Mouse (Mus musculus) midbrain, postnatal 0 days (tissue): ENCODE measurements around the gene Nfib. TPM values are rescaled to one million over a fixed set of nuclear protein-coding genes. Genes with fewer than 3 reads are reported as not detected.

Experiments used
- ATAC-seq: fragments of 200-750 bp; cut with Nextera tagmentation; 2 replicates; pipeline ENCODE4 v1.8.0; 2017; ENCODE audit warnings: moderate number of reproducible peaks, mild to moderate bottlenecking, moderate TSS enrichment, moderate library complexity; ENCODE audit not compliant: low FRiP score
- DNase-seq: peaks from one replicate; pipeline ENCODE4 v3.0.0-alpha.2; 2015; ENCODE audit warnings: low spot score
- H3K27ac ChIP-seq: fragments of 300-500 bp; sonication (generic); 2 replicates; pipeline ENCODE4 v1.5.1; 2014; ENCODE audit warnings: low read depth, mild to moderate bottlenecking, low read length, mixed read lengths
- H3K27me3 ChIP-seq: fragments of 300-500 bp; sonication (generic); 2 replicates; pipeline ENCODE4 v1.6.1; 2014; ENCODE audit warnings: low read length, control low read depth, mixed read lengths; ENCODE audit not compliant: insufficient read depth
- H3K36me3 ChIP-seq: fragments of 300-500 bp; sonication (generic); 2 replicates; pipeline ENCODE4 v1.6.1; 2014; ENCODE audit warnings: low read length, control low read depth, mixed read lengths; ENCODE audit not compliant: insufficient read depth
- H3K4me1 ChIP-seq: fragments of 300-500 bp; sonication (generic); 2 replicates; pipeline ENCODE4 v1.6.1; 2014; ENCODE audit warnings: mild to moderate bottlenecking, control low read depth, antibody characterized with exemption, low read length, mixed read lengths; ENCODE audit not compliant: insufficient read depth
- H3K4me2 ChIP-seq: fragments of 300-500 bp; sonication (generic); 2 replicates; pipeline ENCODE4 v1.6.1; 2014; ENCODE audit warnings: low read depth, mild to moderate bottlenecking, low read length, mixed read lengths; ENCODE audit not compliant: poor library complexity, severe bottlenecking
- H3K4me3 ChIP-seq: fragments of 300-500 bp; sonication (generic); 2 replicates; pipeline ENCODE4 v1.5.1; 2014; ENCODE audit warnings: low read depth, mild to moderate bottlenecking, low read length, moderate library complexity
- H3K9ac ChIP-seq: fragments of 300-500 bp; sonication (generic); replicated peaks from 2 replicates; pipeline ENCODE4 v1.6.1; 2014; ENCODE audit warnings: mild to moderate bottlenecking, low read length, moderate library complexity, mixed read lengths; ENCODE audit not compliant: poor library complexity, severe bottlenecking
- H3K9me3 ChIP-seq: fragments of 300-500 bp; sonication (generic); 2 replicates; pipeline ENCODE4 v1.6.1; 2016; ENCODE audit warnings: low read length, control low read depth
- CTCF ChIP-seq: IDR thresholded peaks from 2 replicates; pipeline ENCODE4 v1.5.1; 2016; ENCODE audit warnings: antibody characterized with exemption, mild to moderate bottlenecking
- WGBS: fragments of 180-500 bp; shearing (Covaris S2); extraction: QIAGEN DNeasy Blood & Tissue Kit; methylation state at CpG from one replicate; pipeline ENCODE4 v1.1.7; 2014; 5-methylcytosine and 5-hydroxymethylcytosine counted together
- polyA plus RNA-seq: library from polyadenylated mRNA; unstranded; fragments of >200 nt; fragmentation: Nextera tagmentation; extraction: Ambion mirVana; gene quantifications from 2 replicates; pipeline ENCODE4 v1.2.1, GENCODE M21; 2015
- total RNA-seq: library from RNA; depleted of rRNA; stranded (reverse); fragments of >200 nt; gene quantifications from 2 replicates; pipeline ENCODE4 v1.2.3, GENCODE M21; 2014

The Nfib gene
- total and polyA plus RNA-seq, 2 experiments from 2014 or later, result 27.7 to 62.8 TPM

- DNase-seq, result no peak
- no peak for ATAC-seq
- Histone ChIP-seq H3K4me1 (no peaks in the 10 kb centered on the region), H3K9me3 (no peaks in the 10 kb centered on the region), H3K4me2 (no peak overlapping the region), H3K4me3 (no peak overlapping the region), H3K9ac (no peak overlapping the region), H3K27me3 (no peaks in the 10 kb centered on the region), H3K27ac (no peak overlapping the region), H3K36me3 (no peaks in the 10 kb centered on the region)
- TF ChIP-seq CTCF, result no peak
- WGBS, result 74% methylated on average over 9 of the region's 9 CpGs
Observed at GRCm38 (mm10) chr4:82392496-82392895, 313.1 kb downstream of the Nfib start.

DNA sequence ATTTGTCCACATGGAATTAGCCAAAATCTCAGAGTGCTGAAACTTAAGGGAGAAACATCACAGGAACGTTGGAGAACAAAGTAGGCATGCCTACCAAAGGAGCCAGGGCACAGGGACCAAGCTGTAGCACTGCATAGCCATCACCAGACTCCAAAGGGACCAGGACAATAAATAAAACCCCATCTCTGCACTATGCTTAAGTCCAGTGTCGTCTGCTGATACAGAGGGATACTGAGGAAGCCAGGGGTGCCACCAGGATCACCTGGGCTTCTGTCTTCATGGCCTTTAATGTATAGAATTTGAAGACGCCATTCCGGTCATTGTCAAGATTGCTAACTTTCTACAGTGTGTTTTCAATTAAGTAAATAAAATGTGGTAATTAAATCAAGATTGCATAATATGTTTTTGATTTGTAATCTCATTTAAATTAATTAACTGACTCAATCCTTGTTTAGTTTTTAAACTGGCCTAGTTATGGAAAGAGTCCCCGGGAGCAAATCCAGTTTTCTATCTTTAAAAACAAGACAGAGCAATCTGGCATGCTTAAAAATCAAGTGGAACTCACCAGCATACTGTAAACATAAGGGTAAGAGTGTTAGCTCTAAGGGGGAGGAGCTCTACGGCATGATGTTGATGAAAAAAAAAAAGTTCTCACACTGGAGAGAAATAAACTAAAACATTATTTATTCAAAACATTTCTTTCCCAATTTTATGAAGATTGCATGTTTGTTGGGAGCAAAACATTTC lies 313.7 kb downstream of the Nfib start:
- H3K4me2 ChIP-seq, result no peak overlapping the region
- DNase-seq (no peak), ATAC-seq (no peak)
- TF ChIP-seq CTCF, result no peak
- H3K4me1 ChIP-seq, result no peaks in the 10 kb centered on the region
- no peaks in the 10 kb centered on the region for H3K27me3 ChIP-seq
- 67% methylated on average over 6 of the region's 6 CpGs for WGBS
- no peak overlapping the region for H3K27ac ChIP-seq
- no peaks in the 10 kb centered on the region for H3K9me3 ChIP-seq
- no peak overlapping the region for H3K4me3 ChIP-seq
- no peaks in the 10 kb centered on the region for H3K36me3 ChIP-seq
- no peak overlapping the region for H3K9ac ChIP-seq

DNA sequence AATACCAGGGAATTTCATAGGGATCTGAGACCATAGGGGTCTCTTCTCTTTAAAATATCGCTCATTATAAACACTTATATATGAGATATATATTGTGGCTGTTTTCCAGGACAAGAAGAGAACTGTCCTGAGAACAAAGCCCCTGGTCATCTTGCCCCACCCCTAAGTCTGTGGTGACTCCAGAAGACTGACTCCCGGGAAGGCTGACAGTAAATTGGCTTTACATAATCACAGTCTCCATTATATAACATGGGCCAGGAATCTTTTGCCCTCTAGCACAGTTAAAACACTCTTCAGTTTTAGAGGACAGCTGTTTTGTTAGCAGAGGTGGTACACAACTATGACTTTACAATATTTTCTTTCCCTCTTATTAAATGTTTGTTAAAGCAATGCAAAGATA lies 315.0 kb downstream of the Nfib start:
- WGBS, result 53% methylated on average over 2 of the region's 2 CpGs
- Histone ChIP-seq H3K27me3 (no peaks in the 10 kb centered on the region), H3K9me3 (no peaks in the 10 kb centered on the region), H3K9ac (no peak overlapping the region), H3K4me2 (no peak overlapping the region), H3K4me3 (no peak overlapping the region), H3K27ac (no peak overlapping the region), H3K36me3 (no peaks in the 10 kb centered on the region), H3K4me1 (no peaks in the 10 kb centered on the region)
- ATAC-seq, result no peak
- DNase-seq, result no peak
- no peak for TF ChIP-seq CTCF

GRCm38 (mm10) chr4:82389876-82390275 lies 315.7 kb downstream of the Nfib start:
- 100% methylated on average over 1 of the region's 1 CpGs for WGBS
- H3K9me3 ChIP-seq, result no peaks in the 10 kb centered on the region

GRCm38 (mm10) chr4:82387620-82388019 lies 317.9 kb downstream of the Nfib start:
- H3K27me3 ChIP-seq, result no peaks in the 10 kb centered on the region
- no peak overlapping the region for H3K4me3 ChIP-seq
- WGBS, result 88% methylated on average over 4 of the region's 4 CpGs
- TF ChIP-seq CTCF, result no peak
- no peaks in the 10 kb centered on the region for H3K4me1 ChIP-seq
- no peak for ATAC-seq
- no peak overlapping the region for H3K4me2 ChIP-seq
- no peak for DNase-seq
- no peak overlapping the region for H3K9ac ChIP-seq
- H3K36me3 ChIP-seq, result no peaks in the 10 kb centered on the region
- no peaks in the 10 kb centered on the region for H3K9me3 ChIP-seq
- no peak overlapping the region for H3K27ac ChIP-seq

More at GRCm38 (mm10) chr4:82389876-82390275, 315.7 kb downstream of the Nfib start:
- ATAC-seq, result no peak
- Histone ChIP-seq H3K4me1 (no peaks in the 10 kb centered on the region), H3K9ac (no peak overlapping the region), H3K36me3 (no peaks in the 10 kb centered on the region), H3K4me3 (no peak overlapping the region), H3K4me2 (no peak overlapping the region), H3K27me3 (no peaks in the 10 kb centered on the region), H3K27ac (no peak overlapping the region)
- no peak for DNase-seq
- TF ChIP-seq CTCF, result no peak

GRCm38 (mm10) chr4:82386222-82386993 lies 319.1 kb downstream of the Nfib start:
- DNase-seq, result no peak
- Histone ChIP-seq H3K27ac (no peak overlapping the region), H3K4me3 (no peak overlapping the region), H3K27me3 (no peaks in the 10 kb centered on the region), H3K36me3 (no peaks in the 10 kb centered on the region), H3K9ac (no peak overlapping the region), H3K4me2 (no peak overlapping the region), H3K4me1 (no peaks in the 10 kb centered on the region), H3K9me3 (no peaks in the 10 kb centered on the region)
- no peak for TF ChIP-seq CTCF
- ATAC-seq, result no peak
- WGBS, result 82% methylated on average over 4 of the region's 4 CpGs
